Mouse (Mus musculus) hindbrain, postnatal 0 days (tissue): ENCODE results near the gene Ntmt1. TPM values are rescaled to one million over a fixed set of nuclear protein-coding genes. Genes with fewer than 3 reads are reported as not detected.

Source experiments
- ATAC-seq: fragments of 200-750 bp; cut with Nextera tagmentation; 2 replicates; pipeline ENCODE4 v1.8.0; 2017; ENCODE audit warnings: mild to moderate bottlenecking, moderate TSS enrichment, moderate library complexity
- DNase-seq: peaks from one replicate; pipeline ENCODE4 v3.0.0-alpha.2; 2015; ENCODE audit warnings: low spot score
- H3K27ac ChIP-seq: fragments of 300-500 bp; sonication (generic); 2 replicates; pipeline ENCODE4 v1.5.1; 2014; ENCODE audit warnings: mild to moderate bottlenecking
- H3K27me3 ChIP-seq: fragments of 300-500 bp; sonication (generic); 2 replicates; pipeline ENCODE4 v1.6.1; 2014; ENCODE audit warnings: low read length, mixed read lengths; ENCODE audit not compliant: insufficient read depth
- H3K36me3 ChIP-seq: fragments of 300-500 bp; sonication (generic); 2 replicates; pipeline ENCODE4 v1.6.1; 2014; ENCODE audit warnings: low read length, mixed read lengths; ENCODE audit not compliant: insufficient read depth
- H3K4me1 ChIP-seq: fragments of 300-500 bp; sonication (generic); 2 replicates; pipeline ENCODE4 v1.6.1; 2014; ENCODE audit warnings: antibody characterized with exemption, low read length, mixed read lengths; ENCODE audit not compliant: insufficient read depth
- H3K4me2 ChIP-seq: fragments of 300-500 bp; sonication (generic); 2 replicates; pipeline ENCODE4 v1.6.1; 2014; ENCODE audit warnings: low read depth, mild to moderate bottlenecking, low read length, moderate library complexity, mixed read lengths
- H3K4me3 ChIP-seq: fragments of 300-500 bp; sonication (generic); 2 replicates; pipeline ENCODE4 v1.5.1; 2014; ENCODE audit warnings: low read length
- H3K9ac ChIP-seq: fragments of 300-500 bp; sonication (generic); replicated peaks from 2 replicates; pipeline ENCODE4 v1.6.1; 2014; ENCODE audit warnings: mild to moderate bottlenecking, low read length, moderate library complexity, mixed read lengths
- H3K9me3 ChIP-seq: fragments of 300-500 bp; sonication (generic); 2 replicates; pipeline ENCODE4 v1.6.1; 2016; ENCODE audit warnings: low read length, mixed read lengths
- CTCF ChIP-seq: IDR thresholded peaks from 2 replicates; pipeline ENCODE4 v1.5.1; 2016; ENCODE audit warnings: antibody characterized with exemption, control low read depth, low read depth
- WGBS: fragments of 180-500 bp; shearing (Covaris S2); extraction: QIAGEN DNeasy Blood & Tissue Kit; methylation state at CpG from one replicate; pipeline ENCODE4 v1.1.7; 2014; 5-methylcytosine and 5-hydroxymethylcytosine counted together
- polyA plus RNA-seq: library from polyadenylated mRNA; unstranded; fragments of >200 nt; fragmentation: Nextera tagmentation; extraction: Ambion mirVana; gene quantifications from 2 replicates; pipeline ENCODE4 v1.2.1, GENCODE M21; 2015
- total RNA-seq: library from RNA; depleted of rRNA; stranded (reverse); fragments of >200 nt; gene quantifications from 2 replicates; pipeline ENCODE4 v1.2.3, GENCODE M21; 2014

The Ntmt1 gene
- total and polyA plus RNA-seq, 2 experiments from 2014 or later = 96.3 to 99.6 TPM

DNA sequence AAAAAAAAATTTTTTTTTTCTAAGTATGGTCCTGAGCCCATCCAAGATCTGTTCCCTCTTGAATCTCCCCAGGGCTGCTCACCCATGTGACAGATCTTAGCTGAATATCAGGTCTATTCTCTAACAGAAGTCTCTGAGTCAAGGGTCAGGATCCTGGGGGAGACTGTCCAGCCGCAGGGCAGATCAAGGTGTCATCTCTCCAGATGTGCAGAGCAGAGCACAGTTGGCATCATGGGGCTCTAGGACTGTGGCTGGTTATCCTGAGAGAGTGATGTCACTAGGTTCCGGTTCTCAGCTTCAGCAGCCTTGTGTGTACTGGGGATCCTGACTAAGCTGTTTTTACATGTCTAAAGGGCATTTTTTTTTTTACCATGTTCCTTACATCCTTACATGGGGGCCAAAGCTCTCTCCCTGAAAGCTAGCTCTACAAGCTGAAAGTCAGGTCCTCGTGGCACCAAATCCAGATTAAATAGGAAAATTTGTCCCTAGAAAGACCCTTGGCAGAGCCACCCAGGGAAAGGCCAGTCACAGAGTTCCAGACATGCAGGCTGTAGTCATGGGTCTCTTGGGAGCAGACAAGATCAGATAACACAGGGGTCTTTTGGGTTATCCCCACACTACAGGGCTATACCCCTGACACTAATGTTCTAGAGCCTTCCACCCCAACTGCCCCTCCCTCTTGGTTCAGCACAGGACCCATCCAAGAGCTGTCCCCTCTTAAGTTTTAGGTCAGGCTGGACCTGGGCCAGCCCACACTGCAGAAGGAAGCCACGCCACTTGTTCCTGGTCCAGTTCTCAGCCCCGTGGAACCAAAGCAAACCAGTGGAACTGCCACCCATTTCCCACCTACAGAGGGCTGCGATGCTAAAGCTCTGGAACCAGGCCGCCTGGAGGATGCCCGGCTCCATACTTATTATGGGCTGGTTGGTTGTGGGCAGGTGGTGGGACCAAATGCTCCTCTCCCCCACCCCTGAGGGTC lies 25.0 kb upstream of the Ntmt1 start:
- no peak overlapping the region for H3K9ac ChIP-seq
- no peaks in the 10 kb centered on the region for H3K36me3 ChIP-seq
- TF ChIP-seq CTCF = no peak
- ATAC-seq = no peak; the same call in 1 of the 2 replicates
- peak overlapping the region; percentile 39 for H3K4me2 ChIP-seq
- no peaks in the 10 kb centered on the region for H3K27me3 ChIP-seq
- DNase-seq = no peak
- H3K4me3 ChIP-seq = no peak overlapping the region
- no peaks in the 10 kb centered on the region for H3K9me3 ChIP-seq
- H3K4me1 ChIP-seq = peaks cover 8% of the 10 kb centered on the region; the same call in 1 of the 2 replicates
- H3K27ac ChIP-seq = no peak overlapping the region
- WGBS = 71% methylated on average over 8 of the region's 8 CpGs

DNA sequence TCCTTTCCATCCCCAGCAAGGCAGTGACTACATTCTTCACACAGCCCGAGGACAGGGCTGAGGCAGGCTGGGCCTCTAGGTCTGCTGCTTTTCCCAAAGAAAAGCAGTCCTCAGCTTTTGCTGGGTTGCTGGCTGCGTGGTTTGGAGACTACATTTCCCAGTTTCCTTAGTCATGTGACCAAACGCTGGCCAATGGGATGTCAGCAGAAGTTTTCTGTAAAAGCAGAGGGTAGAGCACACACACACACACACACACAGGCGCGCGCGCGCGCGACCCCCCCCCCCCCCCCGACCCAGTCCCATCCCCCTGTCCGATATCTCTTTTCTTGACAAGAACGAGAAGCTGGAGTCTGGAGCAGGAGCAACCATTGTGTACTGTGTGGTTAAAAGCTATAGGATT lies 24.3 kb upstream of the Ntmt1 start:
- Histone ChIP-seq H3K27me3 (no peaks in the 10 kb centered on the region), H3K9ac (no peak overlapping the region), H3K36me3 (no peaks in the 10 kb centered on the region), H3K4me3 (peak overlapping the region; percentile 0; the same call in 1 of the 2 replicates), H3K4me2 (peak overlapping the region; percentile 39), H3K9me3 (no peaks in the 10 kb centered on the region), H3K4me1 (peaks cover 8% of the 10 kb centered on the region; the same call in 1 of the 2 replicates), H3K27ac (no peak overlapping the region)
- 0% methylated on average over 13 of the region's 13 CpGs for WGBS
- DNase-seq = peak; percentile 83
- no peak for TF ChIP-seq CTCF
- peak; percentile 73 for ATAC-seq

DNA sequence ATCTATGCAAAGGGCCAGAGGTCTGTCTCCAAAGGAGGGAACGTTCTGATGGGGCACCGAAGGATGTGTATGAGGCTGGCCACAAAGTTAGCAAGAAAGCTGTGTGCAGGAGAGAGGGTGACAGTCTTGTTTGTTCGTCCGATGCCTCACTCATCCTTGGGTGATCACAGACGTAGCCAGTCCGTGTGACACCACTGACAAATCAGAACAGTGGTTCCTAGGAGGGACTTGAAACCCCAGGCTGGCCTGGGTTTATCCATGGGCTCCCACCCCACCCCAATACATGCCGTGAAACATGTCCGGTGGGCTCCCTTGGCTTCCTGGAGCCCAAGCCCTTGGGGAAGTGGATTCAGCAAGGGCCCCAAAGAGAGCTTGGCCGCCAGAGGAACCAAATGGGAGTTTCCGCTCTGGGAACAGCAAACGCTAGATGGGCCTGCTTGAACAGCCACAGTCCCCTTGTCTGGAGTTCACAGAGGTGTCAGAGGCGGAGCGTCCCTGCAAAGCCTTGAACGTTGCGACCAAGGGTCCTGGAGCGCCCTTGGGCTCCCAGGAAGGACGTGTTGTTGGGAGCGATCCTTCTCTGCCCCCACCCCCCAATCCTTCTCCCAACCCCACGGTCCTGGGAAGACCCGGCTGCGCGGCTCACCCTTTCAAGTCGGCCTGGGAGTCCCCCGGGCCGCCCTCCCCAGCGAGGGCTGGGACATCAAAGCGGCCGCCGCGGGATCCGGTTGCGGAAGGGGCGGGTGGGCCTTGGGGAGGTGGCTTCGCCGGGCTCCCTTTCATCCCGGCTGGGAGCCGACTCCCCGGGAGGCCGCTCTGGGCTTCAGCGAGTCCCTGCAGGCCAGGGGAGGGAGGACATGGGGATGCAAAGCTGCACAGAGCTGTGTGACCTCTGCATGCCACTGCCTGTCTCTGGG lies 23.3 kb upstream of the Ntmt1 start:
- Histone ChIP-seq H3K4me3 (no peak overlapping the region), H3K4me2 (peak overlapping the region; percentile 37), H3K9me3 (no peaks in the 10 kb centered on the region), H3K27ac (peak overlapping the region; percentile 1; the same call in 1 of the 2 replicates), H3K9ac (peak overlapping the region; percentile 38), H3K27me3 (no peaks in the 10 kb centered on the region), H3K4me1 (peaks cover 8% of the 10 kb centered on the region; the same call in 1 of the 2 replicates), H3K36me3 (no peaks in the 10 kb centered on the region)
- peak; percentile 32 for DNase-seq
- WGBS = 14% methylated on average over 40 of the region's 40 CpGs
- TF ChIP-seq CTCF = no peak
- peak; percentile 31; the same call in 1 of the 2 replicates for ATAC-seq

GRCm38 (mm10) chr2:30787466-30787865 lies 20.2 kb upstream of the Ntmt1 start:
- Histone ChIP-seq H3K9ac (no peak overlapping the region), H3K9me3 (no peaks in the 10 kb centered on the region), H3K4me3 (no peak overlapping the region), H3K4me2 (no peak overlapping the region), H3K27me3 (no peaks in the 10 kb centered on the region), H3K36me3 (no peaks in the 10 kb centered on the region), H3K27ac (no peak overlapping the region), H3K4me1 (peaks cover 8% of the 10 kb centered on the region; the same call in 1 of the 2 replicates)
- DNase-seq (no peak), ATAC-seq (no peak)
- WGBS = 65% methylated on average over 4 of the region's 4 CpGs
- TF ChIP-seq CTCF = no peak

DNA sequence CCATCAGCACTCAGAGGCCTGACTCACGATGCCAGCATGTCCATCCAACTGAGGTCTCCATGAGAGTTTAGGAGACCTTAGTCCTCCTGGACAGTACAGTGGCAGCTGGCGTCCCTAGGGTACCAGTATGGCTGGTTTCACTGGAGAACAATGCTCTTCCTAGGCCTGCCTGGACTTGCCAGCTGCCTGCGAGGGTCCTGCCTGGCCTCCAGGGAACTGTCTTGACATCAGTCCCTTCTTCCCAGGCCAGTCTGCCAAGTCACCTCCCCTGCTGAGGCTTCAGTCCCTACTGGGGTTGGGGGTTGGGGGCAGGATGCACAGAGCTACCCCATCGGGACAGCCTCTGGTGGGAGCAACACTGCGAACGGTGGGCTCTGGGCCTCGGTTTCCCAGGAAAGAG lies 15.6 kb upstream of the Ntmt1 start:
- no peak overlapping the region for H3K9ac ChIP-seq
- TF ChIP-seq CTCF = no peak
- ATAC-seq (no peak), DNase-seq (no peak)
- no peaks in the 10 kb centered on the region for H3K27me3 ChIP-seq
- H3K4me1 ChIP-seq = peaks cover 14% of the 10 kb centered on the region
- no peak overlapping the region for H3K4me2 ChIP-seq
- H3K9me3 ChIP-seq = no peaks in the 10 kb centered on the region
- no peaks in the 10 kb centered on the region for H3K36me3 ChIP-seq
- 71% methylated on average over 7 of the region's 7 CpGs for WGBS
- H3K27ac ChIP-seq = no peak overlapping the region
- no peak overlapping the region for H3K4me3 ChIP-seq

DNA sequence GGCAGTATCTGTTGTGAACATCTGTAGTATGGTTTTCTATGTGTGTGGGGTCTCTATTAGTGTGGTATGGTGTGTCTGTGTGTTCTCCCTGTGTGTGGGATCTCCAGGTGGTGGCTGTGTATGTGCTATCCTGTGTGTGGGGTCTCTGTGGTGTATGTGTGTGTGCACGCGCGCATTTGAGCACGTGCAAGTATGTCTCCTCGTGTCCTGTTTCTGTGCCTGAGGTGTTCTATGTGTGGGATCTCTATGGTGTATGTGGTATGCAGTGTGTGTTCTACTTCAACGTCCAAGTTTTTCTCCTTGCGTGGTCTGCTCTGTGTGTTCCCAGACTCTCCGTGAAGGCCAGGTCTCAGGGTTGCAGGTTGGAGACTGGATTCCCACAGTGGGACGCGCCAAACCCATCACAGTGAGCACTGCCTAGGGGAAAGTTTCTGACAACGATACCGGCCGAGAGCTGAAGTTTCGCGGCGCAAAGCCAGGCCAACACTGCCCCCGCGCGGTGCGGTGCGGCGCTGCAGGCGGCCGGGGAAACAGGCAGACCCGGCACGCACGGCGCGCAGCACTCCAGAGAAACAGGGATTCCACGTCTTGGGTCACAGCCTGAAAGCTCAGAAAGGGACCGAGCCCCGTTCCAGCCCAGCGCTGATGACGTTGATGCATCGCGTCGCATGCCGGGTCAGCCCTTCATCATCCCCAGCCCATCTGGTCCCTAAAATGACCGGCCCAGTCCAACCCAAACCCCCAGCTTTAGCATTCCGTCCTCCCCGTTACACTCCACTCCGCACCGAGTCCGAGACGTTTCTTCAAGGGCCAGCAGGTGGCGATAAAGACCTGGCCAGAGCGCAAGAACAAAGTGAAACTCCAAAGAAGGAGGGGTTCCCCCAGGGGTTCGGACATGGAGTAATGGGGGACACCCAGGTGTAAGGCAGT lies 13.2 kb upstream of the Ntmt1 start:
- peak overlapping the region; percentile 73 for H3K27ac ChIP-seq
- no peaks in the 10 kb centered on the region for H3K36me3 ChIP-seq
- peak; percentile 78 for ATAC-seq
- H3K4me2 ChIP-seq = peak overlapping the region; percentile 59
- no peaks in the 10 kb centered on the region for H3K9me3 ChIP-seq
- peak; percentile 93 for DNase-seq
- 0 out of 2 replicates have a peak overlapping the region, but pooled peaks have one; percentile 39 for H3K9ac ChIP-seq
- H3K4me3 ChIP-seq = peak overlapping the region; percentile 33
- H3K4me1 ChIP-seq = peaks cover 15% of the 10 kb centered on the region
- TF ChIP-seq CTCF = peak; percentile 82
- no peaks in the 10 kb centered on the region for H3K27me3 ChIP-seq
- WGBS = 4% methylated on average over 48 of the region's 48 CpGs
